Mouse (Mus musculus): Measurements from ENCODE around the gene Vmn1r163.
"Not testable (repeated sequence)": the region's sequence is repeated elsewhere in the genome, so short reads cannot be mapped to it uniquely, and the experiment has no call there.

DNA sequence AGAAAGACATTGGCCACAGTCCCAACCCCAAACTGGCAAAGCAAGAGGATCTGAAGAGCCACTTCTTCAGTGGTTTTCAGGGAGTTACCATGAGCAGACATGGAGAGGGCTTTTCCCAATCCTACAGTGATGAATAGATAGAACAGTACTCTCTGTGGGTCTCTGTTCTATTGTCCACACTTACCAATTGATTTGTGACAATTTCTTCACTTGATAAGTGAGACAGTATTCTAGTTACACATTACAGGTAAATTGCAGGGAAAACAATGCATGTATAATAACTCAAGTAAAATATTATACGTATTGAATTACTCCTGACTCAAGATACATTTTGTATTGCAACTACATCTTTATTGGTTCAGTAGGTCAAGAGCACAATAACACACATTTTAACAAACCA lies 12.0 kb downstream of the Vmn1r163 start, which contains the start of gene Gm8720:
- not testable (repeated sequence) for TF ChIP-seq ZNF384 (IDR thresholded peaks at IDR 0.05; ENCODE audit: low read depth, low read length); MAFK (IDR thresholded peaks at IDR 0.05; ENCODE audit: insufficient read depth, low read depth, low read length); HCFC1 (IDR thresholded peaks at IDR 0.05; ENCODE audit: borderline replicate concordance, insufficient read depth, low read length)

Measured in ES-E14 (cell line).